Mouse (Mus musculus) frontal cortex, adult 2 months (tissue): ENCODE results near the gene Gpc6. TPM values are rescaled to one million over a fixed set of nuclear protein-coding genes. Genes with fewer than 3 reads are reported as not detected.

Experiments
- DNase-seq, 2 experiments: peaks; one replicate each; pipeline ENCODE4 v3.0.0; 2022; ENCODE audit warnings: low spot score in 1 of 2; ENCODE audit errors: extremely low spot score in 1 of 2
- polyA plus RNA-seq: library from polyadenylated mRNA; depleted of rRNA; stranded (reverse); fragments of >200 nt; gene quantifications from 2 replicates; pipeline ENCODE4 v1.2.3, GENCODE M21; 2012; rRNA removed

The Gpc6 gene
- polyA plus RNA-seq: 3.9 and 4.3 TPM in 2 replicates

GRCm38 (mm10) chr14:116924876-116925601 is at the start of gene Gpc6:
Gpc6 (plus strand) TSS chr14:116925315.
- DNase-seq: peak; percentile 64 to 91

- no peak for DNase-seq
These were observed 42.6 kb upstream of the Gpc6 start for GRCm38 (mm10) chr14:116882480-116883044.

GRCm38 (mm10) chr14:116894316-116894715 is 30.8 kb upstream of the Gpc6 start:
- no peak for DNase-seq

- DNase-seq: no peak
These were observed 27.1 kb upstream of the Gpc6 start for GRCm38 (mm10) chr14:116897971-116898370.

GRCm38 (mm10) chr14:116911768-116912167 is 13.3 kb upstream of the Gpc6 start:
- no peak for DNase-seq

- DNase-seq: no peak
These were observed 8.2 kb upstream of the Gpc6 start for GRCm38 (mm10) chr14:116916874-116917273.

GRCm38 (mm10) chr14:116924266-116924665 is 849 bp upstream of the Gpc6 start:
- no peak for DNase-seq

- peak in 1 of 2 experiments; percentile 32 for DNase-seq
These were observed 732 bp downstream of the Gpc6 start for GRCm38 (mm10) chr14:116925691-116926403.

- peak; percentile 33 to 67 for DNase-seq
These were observed 1.5 kb downstream of the Gpc6 start for GRCm38 (mm10) chr14:116926404-116927171.

- DNase-seq: no peak
These were observed 2.5 kb downstream of the Gpc6 start for GRCm38 (mm10) chr14:116927341-116928315.

GRCm38 (mm10) chr14:116928395-116928794 is 3.3 kb downstream of the Gpc6 start:
- DNase-seq: no peak

- DNase-seq: no peak
These were observed 3.8 kb downstream of the Gpc6 start for GRCm38 (mm10) chr14:116928796-116929529.

GRCm38 (mm10) chr14:116933825-116934224 is 8.7 kb downstream of the Gpc6 start:
- no peak for DNase-seq

GRCm38 (mm10) chr14:116937910-116938560 is 12.9 kb downstream of the Gpc6 start:
- peak in 1 of 2 experiments; percentile 48 for DNase-seq

- DNase-seq: no peak
These were observed 13.6 kb downstream of the Gpc6 start for GRCm38 (mm10) chr14:116938735-116939134.

GRCm38 (mm10) chr14:116939561-116939960 is 14.4 kb downstream of the Gpc6 start:
- DNase-seq: no peak

- no peak for DNase-seq
These were observed 16.7 kb downstream of the Gpc6 start for GRCm38 (mm10) chr14:116941772-116942171.

GRCm38 (mm10) chr14:116943751-116944150 is 18.6 kb downstream of the Gpc6 start:
- no peak for DNase-seq
